ENCODE assay signal across 15 mouse cellular contexts in genomic region chr14:45083540-45083939, GRCm38 (mm10).
DNase-seq lines count a peak whose midpoint lies in the region.
"Had no signal": no experiment of that assay in that cellular context is flagged by ENCODE, and none has a peak within 500 bp of the region (broad histone marks: within the 10 kb centered on the region; RNA-seq: fewer than 3 reads in every experiment).

No protein-coding gene starts in this region.

- intact Hi-C loops in left cerebral cortex, postnatal 10 days (cut with DNase I), result no loop called here

- peak; percentile 8 to 20 for DNase-seq in frontal cortex, adult 2 months (ENCODE audit: extremely low spot score in 1 of 2, low spot score in 1 of 2)
- no peak for DNase-seq in frontal cortex, postnatal 14 days (ENCODE audit: low spot score in 2 of 2)
- peak; percentile 5 to 17 for DNase-seq in left cerebral cortex, adult 9 months (ENCODE audit: low spot score in 2 of 2)
- DNase-seq in left cerebral cortex, postnatal 10 days (ENCODE audit: extremely low spot score in 1 of 2, low spot score in 2 of 2), result no peak
- DNase-seq in right cerebral cortex, adult 18-20 months, result peak; percentile 23
- no peak for DNase-seq in right cerebral cortex, postnatal 25 days
- no peak for DNase-seq in adrenal gland, postnatal 36 days
- DNase-seq: adrenal gland, adult 2 months; cerebellum, adult 11 months; cerebellum, postnatal 10 days; gastrocnemius, postnatal 10 days; heart, adult 18-20 months; heart, postnatal 36 days; midbrain, embryonic 14.5 days; thymus, postnatal 14 days had no signal

Comparison
In these comparisons a context has a peak if more than half of its experiments do, and no peak if none do; other contexts are left out.
1. DNase-seq: peak in frontal cortex, adult 2 months (2 of 2), left cerebral cortex, adult 9 months (2 of 2) and right cerebral cortex, adult 18-20 months (single experiment); none in frontal cortex, postnatal 14 days (0 of 2), left cerebral cortex, postnatal 10 days (0 of 2), right cerebral cortex, postnatal 25 days (single experiment) and adrenal gland, postnatal 36 days (0 of 2).